10 mouse cellular contexts compared by ENCODE assay signal in genomic region chr17:28823004-28823745, GRCm38 (mm10). TPM values are rescaled to one million over a fixed set of nuclear protein-coding genes. Genes with fewer than 3 reads are reported as not detected.
A peak's percentile ranks its signal among the peaks of the same experiment; 100 is the strongest.
DNase-seq lines count a peak whose midpoint lies in the region; ATAC-seq and TF ChIP-seq lines count a peak whose summit lies in the region.
"Had no signal": no experiment of that assay in that cellular context is flagged by ENCODE, and none has a peak within 500 bp of the region (broad histone marks: within the 10 kb centered on the region; RNA-seq: fewer than 3 reads in every experiment).

No protein-coding gene starts in this region.

- H3K9ac ChIP-seq in lung, embryonic 14.5 days, result no peak overlapping the region
- no peak overlapping the region for H3K9ac ChIP-seq in intestine, embryonic 16.5 days (ENCODE audit: low read depth, low read length)
- H3K9ac ChIP-seq in stomach, embryonic 14.5 days (replicated peaks; ENCODE audit: low read depth, low read length), result no peak overlapping the region

- peaks cover 96% of the 10 kb centered on the region for H3K36me3 ChIP-seq in lung, embryonic 14.5 days (ENCODE audit: insufficient read depth)
- peaks cover 40% of the 10 kb centered on the region for H3K36me3 ChIP-seq in intestine, embryonic 16.5 days (ENCODE audit: control insufficient read depth, insufficient read depth, low read length)
- H3K36me3 ChIP-seq in stomach, embryonic 14.5 days (ENCODE audit: control insufficient read depth, insufficient read depth, low read length), result peaks cover 82% of the 10 kb centered on the region

- H3K9me3 ChIP-seq in lung, embryonic 14.5 days (ENCODE audit: low read depth, low read length), result no peaks in the 10 kb centered on the region
- H3K9me3 ChIP-seq in intestine, embryonic 16.5 days (ENCODE audit: control insufficient read depth, low read length), result no peaks in the 10 kb centered on the region
- no peaks in the 10 kb centered on the region for H3K9me3 ChIP-seq in stomach, embryonic 14.5 days (ENCODE audit: control insufficient read depth, low read depth, low read length)

- H3K4me3 ChIP-seq in lung, embryonic 14.5 days (ENCODE audit: low read depth, low read length), result no peak overlapping the region
- no peak overlapping the region for H3K4me3 ChIP-seq in lung, adult 2 months (replicated peaks; ENCODE audit: extremely low read depth, low read depth, low read length)
- no peak overlapping the region for H3K4me3 ChIP-seq in cerebellum, adult 2 months (replicated peaks; ENCODE audit: insufficient read depth, low read depth, low read length)
- H3K4me3 ChIP-seq in intestine, embryonic 16.5 days (ENCODE audit: low read length), result no peak overlapping the region
- H3K4me3 ChIP-seq in stomach, embryonic 14.5 days (ENCODE audit: low read depth, low read length), result no peak overlapping the region
- H3K4me3 ChIP-seq: heart, adult 2 months; layer of hippocampus, adult 2 months had no signal

- no peaks in the 10 kb centered on the region for H3K4me1 ChIP-seq in lung, embryonic 14.5 days (ENCODE audit: insufficient read depth)
- no peaks in the 10 kb centered on the region for H3K4me1 ChIP-seq in lung, adult 2 months (ENCODE audit: control insufficient read depth, insufficient read depth, low read length)
- H3K4me1 ChIP-seq in cerebellum, adult 2 months (ENCODE audit: control insufficient read depth, insufficient read depth, low read length), result peaks cover 32% of the 10 kb centered on the region
- peaks cover 21% of the 10 kb centered on the region for H3K4me1 ChIP-seq in intestine, embryonic 16.5 days (ENCODE audit: control insufficient read depth, insufficient read depth, low read length)
- no peaks in the 10 kb centered on the region for H3K4me1 ChIP-seq in stomach, embryonic 14.5 days (ENCODE audit: control insufficient read depth, insufficient read depth, low read length)

- no peaks in the 10 kb centered on the region for H3K27me3 ChIP-seq in lung, embryonic 14.5 days (ENCODE audit: insufficient read depth, low read length)
- H3K27me3 ChIP-seq in cerebellum, adult 2 months (ENCODE audit: control insufficient read depth, insufficient read depth, low read length), result no peaks in the 10 kb centered on the region
- H3K27me3 ChIP-seq in intestine, embryonic 16.5 days (replicated peaks; ENCODE audit: control insufficient read depth, insufficient read depth, low read length), result no peaks in the 10 kb centered on the region
- no peaks in the 10 kb centered on the region for H3K27me3 ChIP-seq in stomach, embryonic 14.5 days (ENCODE audit: control insufficient read depth, insufficient read depth, low read length)

- peak overlapping the region; percentile 33; the same call in 1 of the 2 replicates for H3K27ac ChIP-seq in lung, embryonic 14.5 days (ENCODE audit: low read depth)
- H3K27ac ChIP-seq in cerebellum, adult 2 months (ENCODE audit: insufficient read depth, low read length), result no peak overlapping the region
- no peak overlapping the region for H3K27ac ChIP-seq in intestine, embryonic 16.5 days (ENCODE audit: low read length)
- H3K27ac ChIP-seq in stomach, embryonic 14.5 days (ENCODE audit: low read length), result no peak overlapping the region
- H3K27ac ChIP-seq: heart, adult 2 months; layer of hippocampus, adult 2 months had no signal

- no peak for TF ChIP-seq CTCF in lung, embryonic 14.5 days (IDR thresholded peaks at IDR 0.05; ENCODE audit: low read depth)
- TF ChIP-seq CTCF in lung, adult 2 months (IDR thresholded peaks at IDR 0.05; ENCODE audit: insufficient read depth, low read length), result no peak
- TF ChIP-seq CTCF in cerebellum, adult 2 months (IDR thresholded peaks at IDR 0.05; ENCODE audit: borderline replicate concordance, insufficient read depth, low read depth, low read length), result no peak; the same call in 1 of the 2 replicates

- WGBS in lung, embryonic 14.5 days, result 85% methylated on average over 13 of the region's 13 CpGs
- WGBS in lung, adult 2 months, result 87% methylated on average over 13 of the region's 13 CpGs
- WGBS in cerebellum, adult 2 months, result 14% methylated on average over 13 of the region's 13 CpGs
- 89% methylated on average over 13 of the region's 13 CpGs for WGBS in intestine, embryonic 16.5 days
- WGBS in stomach, embryonic 14.5 days, result 87% methylated on average over 13 of the region's 13 CpGs

- peak; percentile 65; the same call in 1 of the 2 replicates for ATAC-seq in lung, embryonic 14.5 days (ENCODE audit: insufficient read depth)
- peak; percentile 77 for ATAC-seq in intestine, embryonic 16.5 days
- ATAC-seq in stomach, embryonic 14.5 days (ENCODE audit: insufficient number of reproducible peaks, insufficient read depth, low FRiP score, low read depth), result peak; percentile 85; the same call in 1 of the 2 replicates

- DNase-seq in lung, embryonic 14.5 days, result no peak
- no peak for DNase-seq in lung, adult 2 months
- peak; percentile 86 to 96 for DNase-seq in cerebellum, adult 2 months
- DNase-seq in gastrocnemius, postnatal 4 days (ENCODE audit: low spot score in 2 of 2), result no peak
- no peak for DNase-seq in adrenal gland, adult 8-10 months
- DNase-seq: heart, adult 2 months; right cerebral cortex, postnatal 4 days had no signal

- H3K4me2 ChIP-seq in lung, embryonic 14.5 days, result no peak overlapping the region
- H3K4me2 ChIP-seq in intestine, embryonic 16.5 days (ENCODE audit: low read depth, low read length), result no peak overlapping the region
- no peak overlapping the region for H3K4me2 ChIP-seq in stomach, embryonic 14.5 days (replicated peaks; ENCODE audit: low read depth, low read length)

- TF ChIP-seq POLR2A in lung, adult 2 months (IDR thresholded peaks at IDR 0.05; ENCODE audit: borderline replicate concordance, extremely low read depth, low read depth, low read length), result no peak
- no peak for TF ChIP-seq POLR2A in cerebellum, adult 2 months (IDR thresholded peaks at IDR 0.05; ENCODE audit: borderline replicate concordance, insufficient read depth, low read length)

RNA-seq across cellular contexts. Expression of gene Brpf3, which starts 22.3 kb away (rescaled TPM):
- polyA plus RNA-seq in lung, embryonic 14.5 days (2014; fragmentation: Nextera tagmentation; extraction: Ambion mirVana), result 10.0 and 12.5 TPM in 2 replicates
- polyA plus RNA-seq in lung, adult 2 months (2012; rRNA removed), result 24.7 and 26.3 TPM in 2 replicates
- 28.1 and 32.3 TPM in 2 replicates for polyA plus RNA-seq in cerebellum, adult 2 months (2012; rRNA removed)
- 16.6 and 21.4 TPM in 2 replicates for polyA plus RNA-seq in intestine, embryonic 16.5 days (2015; fragmentation: Nextera tagmentation; extraction: Ambion mirVana)
- 12.6 and 13.8 TPM in 2 replicates for polyA plus RNA-seq in stomach, embryonic 14.5 days (2014; fragmentation: Nextera tagmentation; extraction: Ambion mirVana)
- total RNA-seq in gastrocnemius, postnatal 4 days (2021), result 10 to 100 TPM; 23.1 to 24.6 TPM
- 10 to 100 TPM; 75.6 to 83.4 (median 77.1) TPM for total RNA-seq in adrenal gland, adult 8-10 months (2022)

RNA-seq across cellular contexts. Expression of gene Pnpla1, which starts 35.0 kb away (rescaled TPM):
- 0.05 TPM in 1 of 2 replicates, not detected in the other for polyA plus RNA-seq in lung, embryonic 14.5 days (2014; fragmentation: Nextera tagmentation; extraction: Ambion mirVana)
- polyA plus RNA-seq in lung, adult 2 months (2012; rRNA removed), result 0.12 and 3.9 TPM in 2 replicates
- 0.03 and 0.05 TPM in 2 replicates for polyA plus RNA-seq in cerebellum, adult 2 months (2012; rRNA removed)
- polyA plus RNA-seq in intestine, embryonic 16.5 days (2015; fragmentation: Nextera tagmentation; extraction: Ambion mirVana), result 1.7 and 1.9 TPM in 2 replicates
- 0.07 TPM in 1 of 2 replicates, not detected in the other for polyA plus RNA-seq in stomach, embryonic 14.5 days (2014; fragmentation: Nextera tagmentation; extraction: Ambion mirVana)
- not detected for total RNA-seq in gastrocnemius, postnatal 4 days (2021)
- total RNA-seq in adrenal gland, adult 8-10 months (2022), result under 1 TPM in 2 of 4 experiments, not detected in 2; 0.12 to 0.18 TPM
- total RNA-seq: heart, adult 2 months had no signal

RNA-seq across cellular contexts. Expression of gene Mapk13, which starts 54.1 kb away (rescaled TPM):
- polyA plus RNA-seq in lung, embryonic 14.5 days (2014; fragmentation: Nextera tagmentation; extraction: Ambion mirVana), result 53.7 and 61.0 TPM in 2 replicates
- polyA plus RNA-seq in lung, adult 2 months (2012; rRNA removed), result 13.8 and 19.4 TPM in 2 replicates
- polyA plus RNA-seq in cerebellum, adult 2 months (2012; rRNA removed), result 5.6 TPM in 2 replicates
- 259 and 260 TPM in 2 replicates for polyA plus RNA-seq in intestine, embryonic 16.5 days (2015; fragmentation: Nextera tagmentation; extraction: Ambion mirVana)
- 77.5 and 78.3 TPM in 2 replicates for polyA plus RNA-seq in stomach, embryonic 14.5 days (2014; fragmentation: Nextera tagmentation; extraction: Ambion mirVana)
- 1 to 10 TPM in 1 of 2 experiments, under 1 TPM in 1; 0.78 to 1.6 TPM for total RNA-seq in gastrocnemius, postnatal 4 days (2021)
- total RNA-seq in adrenal gland, adult 8-10 months (2022), result 100 to 1,000 TPM; 128 to 457 (median 281) TPM

Comparison
In these comparisons a context has a peak if more than half of its experiments do, and no peak if none do; other contexts are left out.
1. DNase-seq: peak in cerebellum, adult 2 months (2 of 2); none in lung, embryonic 14.5 days (single experiment), lung, adult 2 months (single experiment), gastrocnemius, postnatal 4 days (0 of 2) and adrenal gland, adult 8-10 months (single experiment).
2. Peak in every context shown above with its lines, with median percentiles within 50 percentile points of each other: ATAC-seq.